Mouse (Mus musculus) kidney, postnatal 36 days (tissue): ENCODE data around the gene Ltbp2.
A peak's percentile ranks its signal among the peaks of the same experiment; 100 is the strongest.

Source experiments
- DNase-seq, 2 experiments: peaks; one replicate each; pipeline ENCODE4 v3.0.0; 2021 to 2022; ENCODE audit warnings: mixed read lengths in 2 of 2

Ltbp2 gene

GRCm38 (mm10) chr12:84801532-84802110, 74.7 kb downstream of the Ltbp2 start:
- no peak for DNase-seq

- DNase-seq, result peak in 1 of 2 experiments; percentile 18
These were observed 75.9 kb downstream of the Ltbp2 start for GRCm38 (mm10) chr12:84800419-84800818.

- no peak for DNase-seq
These were observed 77.2 kb downstream of the Ltbp2 start for GRCm38 (mm10) chr12:84799086-84799485.

GRCm38 (mm10) chr12:84794647-84795046, 81.7 kb downstream of the Ltbp2 start:
- DNase-seq, result no peak

- no peak for DNase-seq
These were observed 83.7 kb downstream of the Ltbp2 start for GRCm38 (mm10) chr12:84792629-84793028.

- no peak for DNase-seq
These were observed 85.5 kb downstream of the Ltbp2 start for GRCm38 (mm10) chr12:84790853-84791252.

GRCm38 (mm10) chr12:84786091-84786490, 90.2 kb downstream of the Ltbp2 start:
- no peak for DNase-seq

- DNase-seq, result peak; percentile 84 to 94
These were observed 91.5 kb downstream of the Ltbp2 start for GRCm38 (mm10) chr12:84784604-84785381.

GRCm38 (mm10) chr12:84776229-84776628, 100.1 kb downstream of the Ltbp2 start:
- no peak for DNase-seq

GRCm38 (mm10) chr12:84774376-84774775, 102.0 kb downstream of the Ltbp2 start:
- DNase-seq, result no peak

- DNase-seq, result no peak
These were observed 102.9 kb downstream of the Ltbp2 start for GRCm38 (mm10) chr12:84773476-84773875.

GRCm38 (mm10) chr12:84772726-84773441, 103.4 kb downstream of the Ltbp2 start, which contains the start of the genes Npc2 and Isca2:
Npc2 (minus strand) TSS chr12:84773152.
Isca2 (plus strand) TSS chr12:84773251.
- DNase-seq, result peak; percentile 98 to 99

- no peak for DNase-seq
These were observed 104.3 kb downstream of the Ltbp2 start for GRCm38 (mm10) chr12:84771981-84772520.

GRCm38 (mm10) chr12:84769624-84770023, 106.7 kb downstream of the Ltbp2 start:
- DNase-seq, result no peak

GRCm38 (mm10) chr12:84767510-84767909, 108.8 kb downstream of the Ltbp2 start:
- DNase-seq, result peak in 1 of 2 experiments; percentile 20

- DNase-seq, result no peak
These were observed 110.1 kb downstream of the Ltbp2 start for GRCm38 (mm10) chr12:84766113-84766735.

- no peak for DNase-seq
These were observed 110.8 kb downstream of the Ltbp2 start for GRCm38 (mm10) chr12:84765506-84765905.

GRCm38 (mm10) chr12:84764756-84765155, 111.6 kb downstream of the Ltbp2 start:
- no peak for DNase-seq

- no peak for DNase-seq
These were observed 112.6 kb downstream of the Ltbp2 start for GRCm38 (mm10) chr12:84763577-84764218.

GRCm38 (mm10) chr12:84762532-84762931, 113.8 kb downstream of the Ltbp2 start:
- no peak for DNase-seq

GRCm38 (mm10) chr12:84759063-84759462, 117.3 kb downstream of the Ltbp2 start:
- DNase-seq, result peak in 1 of 2 experiments; percentile 46

- no peak for DNase-seq
These were observed 120.3 kb downstream of the Ltbp2 start for GRCm38 (mm10) chr12:84756016-84756415.
